Mouse (Mus musculus) layer of hippocampus, adult 18-20 months (tissue): ENCODE data around the gene Mast4. TPM values are rescaled to one million over a fixed set of nuclear protein-coding genes. Genes with fewer than 3 reads are reported as not detected.

Source experiments
- DNase-seq, 2 experiments: peaks; one replicate each; pipeline ENCODE4 v3.0.0; 2022; ENCODE audit warnings: low spot score in 2 of 2
- total RNA-seq, 2 experiments: library from RNA; stranded (reverse); gene quantifications; 2 replicates each; pipeline ENCODE4 v1.2.3; 2021

The Mast4 gene
- total RNA-seq, 2 experiments from 2014 or later, result 60.1 to 68.2 TPM

DNA sequence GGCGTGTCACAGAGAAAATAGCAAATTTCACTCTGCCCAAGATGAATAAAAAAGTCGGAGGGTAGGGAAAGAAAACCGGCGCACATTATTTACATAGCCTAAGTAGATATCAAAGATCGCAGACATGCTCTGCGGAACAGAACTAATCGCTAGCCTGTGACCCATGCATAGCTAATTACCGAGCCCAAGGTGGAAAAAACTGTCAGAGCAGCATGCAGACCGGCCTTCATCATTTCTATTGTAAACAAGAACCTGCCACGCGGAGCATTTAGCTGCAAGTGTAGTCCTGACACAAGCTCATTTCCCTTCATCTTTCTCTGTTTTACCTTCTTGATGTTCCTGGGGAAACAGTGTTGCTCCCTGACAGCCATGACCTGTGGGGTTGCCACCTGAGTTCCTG is 342.4 kb downstream of the Mast4 start:
- no peak for DNase-seq

DNA sequence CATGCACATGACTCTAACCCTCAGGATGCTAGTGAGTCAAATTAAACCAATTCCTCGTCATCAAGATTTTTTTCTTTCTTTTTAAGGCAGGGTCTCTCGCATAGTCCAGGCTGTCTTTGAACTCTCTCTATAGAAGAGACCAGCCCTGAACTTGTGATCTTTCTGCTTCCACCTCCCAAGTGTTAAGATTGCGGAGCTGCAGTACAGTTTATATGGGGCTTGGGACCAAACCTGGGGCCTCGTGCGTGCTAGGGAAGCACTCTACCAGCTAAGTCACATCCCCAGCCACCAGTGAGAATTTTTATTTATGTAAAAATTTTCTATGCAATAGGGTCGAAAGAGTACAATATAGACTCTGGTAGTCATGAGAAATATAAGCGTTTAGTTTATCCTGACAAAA is 343.1 kb downstream of the Mast4 start:
- no peak for DNase-seq

DNA sequence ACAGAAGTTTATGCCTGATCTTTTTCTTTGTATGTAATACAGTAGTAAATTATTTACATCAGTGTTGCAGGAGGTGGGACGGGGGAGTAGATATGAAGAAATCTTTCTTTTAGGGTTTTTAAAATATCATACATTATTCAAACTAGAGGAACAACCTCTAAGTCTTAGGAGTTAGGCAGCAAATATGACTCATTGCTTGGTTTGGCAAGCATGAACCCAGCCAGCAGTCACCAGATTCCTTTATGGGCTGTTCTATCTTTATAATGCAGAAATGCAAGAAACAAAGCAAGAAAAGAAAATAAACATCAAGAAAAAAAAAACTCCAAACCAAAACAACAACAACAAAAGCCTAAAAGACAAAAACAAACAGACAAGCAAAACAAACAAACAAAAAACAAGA is 344.2 kb downstream of the Mast4 start:
- no peak for DNase-seq

DNA sequence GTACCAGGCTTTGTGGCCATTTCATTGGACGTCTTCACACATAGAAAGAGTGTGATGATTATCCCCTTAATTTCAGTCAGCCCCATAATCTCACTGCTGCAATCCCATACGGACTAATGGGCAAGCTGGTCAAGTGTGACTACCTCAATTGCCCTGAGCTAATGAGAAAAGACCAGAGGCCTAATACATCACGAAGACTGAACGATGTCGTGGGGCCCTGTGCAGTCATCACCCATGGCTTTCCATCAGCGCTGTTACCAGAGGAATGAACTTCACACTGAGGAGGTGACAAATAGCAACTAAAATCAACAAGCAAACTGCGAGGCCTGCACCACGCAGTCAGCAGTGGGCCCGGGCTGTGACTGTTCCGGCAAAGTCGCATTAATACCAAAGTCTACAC is 344.7 kb downstream of the Mast4 start:
- DNase-seq, result no peak

DNA sequence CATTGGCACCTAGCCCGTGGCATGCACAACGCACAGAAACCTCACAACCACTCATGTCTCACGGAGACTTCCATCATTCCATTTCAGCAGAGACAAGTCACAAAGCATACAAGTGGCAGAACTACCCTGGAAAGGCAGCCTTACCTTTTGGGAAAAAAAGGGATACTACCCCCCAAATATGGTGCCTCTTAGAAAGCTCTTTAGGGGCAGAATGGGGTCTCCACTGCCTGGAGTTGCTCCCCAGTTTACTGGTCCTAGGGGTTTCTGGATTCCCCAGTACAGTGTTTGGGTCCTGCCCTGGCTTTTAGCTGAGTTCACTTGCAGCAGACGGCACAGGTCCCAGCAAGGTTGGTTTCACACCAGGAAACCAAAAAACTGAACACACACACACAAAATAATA is 345.3 kb downstream of the Mast4 start:
- DNase-seq, result no peak

DNA sequence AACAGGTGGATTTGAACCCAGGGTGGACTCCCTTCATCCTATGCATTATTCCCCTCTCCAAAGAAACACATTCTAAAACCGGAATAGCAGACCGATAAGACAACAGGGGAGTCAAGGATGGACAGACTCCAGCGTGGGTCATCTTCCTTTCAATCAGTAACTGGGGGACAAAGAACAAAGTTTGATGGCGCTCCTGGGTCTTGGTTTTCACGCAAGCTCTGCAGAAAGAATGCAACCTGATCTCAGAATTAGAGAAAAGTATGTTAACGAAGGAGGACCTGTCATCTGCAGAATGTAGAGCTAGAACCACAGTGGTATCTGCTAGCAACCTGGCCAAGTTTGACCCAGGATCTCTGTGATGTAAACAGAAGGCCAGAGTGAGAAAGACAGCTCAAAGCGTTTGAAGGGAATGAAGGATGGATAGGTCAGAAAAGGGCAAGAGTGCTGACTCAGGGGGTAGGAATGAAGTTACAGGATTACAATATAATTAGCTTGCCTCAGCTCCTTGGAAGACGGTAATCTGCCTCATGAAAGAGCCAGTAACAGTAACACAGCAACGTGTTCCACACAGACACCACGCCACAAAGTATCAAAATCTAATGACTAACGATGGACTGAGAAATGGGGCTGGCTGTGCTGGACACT is 345.9 kb downstream of the Mast4 start:
- no peak for DNase-seq

DNA sequence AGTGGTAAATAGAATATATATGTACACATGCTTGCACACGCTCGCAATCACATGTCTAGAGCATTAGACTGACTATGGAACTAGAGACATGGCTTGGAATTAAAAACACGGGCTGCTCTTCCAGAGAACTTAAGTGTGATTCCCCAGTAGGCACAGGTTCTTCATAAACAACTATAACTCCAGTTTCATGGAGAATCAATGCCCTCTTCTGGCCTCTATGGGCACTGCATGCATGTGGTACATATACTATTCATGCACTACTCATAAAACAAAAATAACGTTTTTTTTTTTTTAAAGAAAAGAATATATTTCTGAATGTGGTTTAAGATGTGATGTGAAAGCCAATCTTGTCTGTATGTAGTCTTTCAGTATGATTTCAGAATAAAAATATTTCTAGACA is 349.7 kb downstream of the Mast4 start:
- no peak for DNase-seq

DNA sequence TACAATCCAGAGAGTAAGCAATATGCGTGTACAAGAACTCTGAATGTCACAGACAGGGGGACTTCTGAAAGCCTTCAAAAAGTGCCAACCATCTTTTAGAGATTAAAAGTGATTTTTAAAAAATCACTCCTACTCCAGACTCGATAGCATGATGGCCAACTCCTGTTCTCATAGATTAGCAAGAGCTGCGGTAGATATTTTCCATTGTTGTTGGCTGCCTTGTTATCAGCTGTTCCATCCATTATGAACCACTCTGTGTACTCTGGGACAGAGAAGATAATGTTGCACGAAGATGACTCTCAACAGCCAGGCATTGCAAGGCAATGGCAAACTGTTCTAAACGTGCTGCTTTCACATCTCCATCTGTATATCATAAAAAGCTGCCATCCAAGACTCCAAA is 360.4 kb downstream of the Mast4 start:
- no peak for DNase-seq

DNA sequence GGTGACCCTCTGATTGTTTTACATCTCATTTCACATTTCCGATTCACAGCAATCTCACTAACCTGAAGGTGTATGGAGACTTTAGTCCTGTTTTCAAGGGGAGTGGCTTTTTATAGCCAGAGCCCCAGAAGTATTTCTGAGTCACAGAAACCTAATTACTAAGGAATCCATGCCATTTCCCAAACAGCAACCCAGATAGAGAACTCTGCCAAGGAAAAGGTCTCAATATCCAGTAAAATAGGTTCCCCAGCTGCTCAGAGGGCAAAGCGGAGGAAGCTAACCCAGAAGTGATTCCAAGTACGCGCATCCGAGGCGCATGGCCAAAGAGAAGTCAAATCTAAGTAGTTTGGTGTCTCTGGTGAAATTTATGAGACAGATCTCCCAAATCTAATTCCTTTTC is 370.8 kb downstream of the Mast4 start:
- DNase-seq, result no peak

DNA sequence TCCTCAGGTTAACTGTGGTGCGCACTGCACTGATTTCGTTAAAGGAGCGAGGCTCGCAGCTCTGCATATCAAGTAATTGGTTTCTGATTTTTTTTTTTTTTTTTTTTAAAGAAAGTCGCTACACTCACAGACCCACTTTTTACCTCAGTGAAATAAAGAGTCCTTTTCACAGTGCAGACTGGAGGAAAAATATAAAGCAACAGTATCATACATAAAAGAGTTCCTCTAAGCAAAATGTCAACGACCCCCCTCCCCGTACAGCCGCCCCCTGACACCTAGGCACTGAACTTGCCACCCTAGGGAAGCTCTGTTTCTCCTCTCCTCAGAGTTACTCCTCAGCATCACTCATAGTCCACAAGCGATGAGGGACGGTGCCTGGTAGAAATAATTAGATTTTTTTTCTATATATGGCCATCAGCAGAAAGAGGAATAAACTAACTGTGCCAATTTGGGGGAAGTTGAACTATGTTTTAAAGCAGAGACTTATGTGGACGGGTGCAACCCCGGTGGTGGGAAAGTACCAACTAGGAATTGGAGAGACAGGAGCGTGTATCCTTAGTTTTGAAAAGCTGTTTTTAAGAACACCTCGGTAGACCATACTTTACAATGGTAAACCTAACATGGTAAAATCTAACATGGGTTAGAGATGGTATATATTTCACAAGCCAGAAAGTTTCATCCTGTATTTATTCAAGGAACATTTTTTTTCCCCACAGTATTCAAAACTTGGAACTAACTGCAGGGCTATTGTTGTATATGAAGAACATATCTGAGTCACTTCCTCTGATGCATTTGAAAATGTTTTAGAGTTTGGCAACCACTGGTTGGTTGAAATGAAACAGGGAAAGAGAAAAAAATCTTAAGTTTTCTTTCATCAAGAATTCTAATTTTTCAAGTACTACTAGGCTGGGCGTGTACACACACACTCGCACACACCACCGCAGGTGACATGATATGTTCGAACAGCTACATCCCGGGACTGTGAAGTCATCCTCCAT is 375.7 kb downstream of the Mast4 start:
- no peak for DNase-seq

DNA sequence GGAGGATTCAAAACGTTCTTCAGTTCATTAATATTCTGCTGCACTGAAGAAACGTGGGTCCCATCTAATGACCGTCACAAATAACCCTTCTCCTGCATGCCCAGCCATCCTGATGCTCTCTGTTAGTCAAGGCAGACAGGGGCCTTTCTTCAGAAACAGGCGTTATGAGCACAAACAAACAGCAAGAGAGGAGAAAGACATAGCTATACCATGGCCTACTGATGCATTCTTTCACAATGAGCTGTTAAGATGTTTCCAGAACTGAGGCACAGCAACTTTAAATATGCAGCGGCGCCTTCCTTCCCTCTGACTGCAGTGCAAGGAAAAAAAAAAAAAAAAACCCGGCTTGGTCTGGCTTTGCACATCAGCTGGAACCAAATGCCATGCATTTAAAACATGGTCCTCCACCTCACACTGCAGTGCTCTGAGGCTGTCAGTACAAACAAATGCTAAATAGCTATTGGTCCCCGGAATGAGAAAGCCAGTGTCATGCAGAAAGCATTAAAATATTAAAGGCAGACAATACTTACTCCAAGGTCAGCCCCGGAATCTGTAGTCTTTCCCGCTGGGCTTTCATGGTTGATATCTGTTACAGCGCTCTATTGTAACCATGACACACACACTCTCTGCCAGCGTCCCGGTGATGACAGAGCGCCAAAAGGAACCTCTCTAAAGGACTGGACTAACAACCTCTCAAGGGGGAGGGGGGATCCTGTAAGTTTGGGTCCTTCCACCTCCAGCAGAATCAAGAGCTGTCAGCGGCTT is 376.6 kb downstream of the Mast4 start:
- peak in 1 of 2 experiments; percentile 63 for DNase-seq

DNA sequence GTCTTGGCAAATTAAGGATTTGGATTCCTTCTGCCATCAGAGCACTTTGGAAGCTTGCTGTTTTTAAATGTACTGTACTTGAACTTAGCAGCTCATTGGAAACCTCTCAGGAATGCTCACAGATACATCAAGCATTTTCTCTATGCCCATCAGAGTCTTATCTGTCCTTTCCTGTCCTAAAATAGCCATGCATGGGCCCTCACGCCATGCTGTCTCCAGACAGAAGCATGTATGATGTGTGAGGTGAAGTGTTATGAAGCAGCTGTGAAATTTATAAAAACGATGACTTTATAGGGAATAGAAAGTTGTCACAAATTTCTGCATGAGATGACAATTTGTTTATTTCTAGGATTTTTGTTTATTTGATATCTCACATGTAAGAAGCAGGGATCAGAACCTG is 378.8 kb downstream of the Mast4 start:
- no peak for DNase-seq

DNA sequence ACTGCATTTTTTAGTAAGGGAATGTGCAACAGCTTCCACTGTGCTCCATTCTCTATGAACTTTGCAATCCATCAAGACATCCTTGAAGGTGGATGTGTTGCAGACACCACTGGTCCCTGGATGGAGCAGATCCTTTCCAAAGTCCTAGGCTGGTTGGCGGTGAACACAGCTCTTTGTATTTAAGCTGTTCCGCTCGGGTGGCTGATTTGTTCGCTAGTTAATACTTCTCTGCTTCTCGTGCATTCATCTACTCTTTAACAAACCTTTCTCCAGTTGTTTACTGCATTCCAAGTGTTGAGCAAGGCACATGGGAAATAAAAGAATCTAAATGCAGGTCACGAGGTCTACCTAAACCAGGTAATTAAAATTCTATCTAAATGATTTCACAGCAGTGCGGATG is 384.5 kb downstream of the Mast4 start:
- no peak for DNase-seq

DNA sequence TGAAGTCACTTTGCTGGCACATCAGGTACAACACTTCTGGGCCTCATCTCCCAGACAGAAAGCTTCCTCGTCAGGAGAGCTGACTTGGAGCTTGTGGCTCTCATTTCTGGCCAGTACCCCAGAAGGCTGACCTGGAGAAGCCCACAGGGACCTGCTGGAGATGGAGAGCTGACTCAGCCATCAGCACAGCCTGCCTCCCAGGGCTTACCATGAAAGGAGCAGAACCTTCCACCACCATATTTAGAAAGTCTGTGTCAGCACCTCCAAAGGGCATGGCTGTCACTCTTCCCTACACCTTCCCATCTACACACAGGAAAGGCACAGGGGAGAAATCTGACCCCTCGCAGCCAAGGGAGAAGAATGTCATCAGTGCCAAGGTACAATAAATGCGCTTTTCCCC is 385.3 kb downstream of the Mast4 start:
- no peak for DNase-seq

DNA sequence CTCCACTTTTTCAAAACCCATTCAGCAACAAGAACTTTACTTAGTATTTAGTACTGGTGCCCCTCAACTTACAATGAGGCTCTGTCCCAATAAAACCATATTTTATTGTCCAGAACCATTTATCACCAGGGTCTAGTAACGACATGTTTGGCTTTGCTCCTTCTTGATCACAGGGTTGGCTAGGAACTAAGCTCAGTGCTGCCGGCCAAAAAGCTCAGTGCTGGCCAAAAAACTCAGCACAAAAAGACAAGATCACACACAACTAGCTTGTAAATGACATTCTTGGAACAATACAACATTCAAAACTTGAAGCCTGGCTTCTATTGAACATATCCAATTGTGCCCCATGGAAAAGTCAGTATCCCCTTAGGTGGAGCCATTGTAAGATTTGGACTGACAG is 386.8 kb downstream of the Mast4 start:
- no peak for DNase-seq

DNA sequence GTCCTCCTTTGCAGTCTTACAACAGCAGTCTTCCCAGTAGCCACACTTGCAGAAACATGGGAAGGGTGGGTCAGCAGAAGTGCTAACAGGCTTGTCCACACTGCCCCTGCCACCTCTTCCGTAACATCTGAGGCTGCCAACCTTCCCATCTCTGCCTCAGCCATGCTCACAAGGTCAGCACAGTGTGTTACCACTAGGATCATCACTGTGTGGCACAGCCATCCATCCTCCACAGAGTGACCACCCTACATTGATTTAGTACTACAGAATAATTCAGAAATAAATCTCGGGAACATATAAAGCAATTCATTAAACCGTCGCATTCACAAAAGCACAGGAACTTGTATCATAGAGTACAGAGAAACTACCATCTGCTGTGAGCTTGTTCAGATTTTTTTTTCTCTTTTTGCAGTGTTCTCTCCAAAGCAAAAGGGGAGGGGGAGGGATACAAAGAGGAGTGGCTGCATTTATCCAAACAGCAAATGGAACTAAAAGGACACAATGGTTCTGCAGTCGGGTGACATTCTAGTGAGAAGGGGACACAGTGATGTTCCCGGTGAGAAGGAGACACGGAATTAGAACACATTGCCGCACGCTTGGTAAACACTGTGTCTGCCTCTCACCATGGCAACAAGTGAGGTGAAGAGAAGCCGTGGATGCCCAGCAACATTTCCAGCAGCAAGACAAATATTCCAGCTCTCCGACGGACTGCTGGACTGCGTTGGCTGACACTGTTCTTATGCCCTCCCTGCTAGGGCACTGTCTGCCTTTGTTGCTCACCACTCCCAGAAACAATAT is 388.1 kb downstream of the Mast4 start:
- DNase-seq, result peak in 1 of 2 experiments; percentile 77

DNA sequence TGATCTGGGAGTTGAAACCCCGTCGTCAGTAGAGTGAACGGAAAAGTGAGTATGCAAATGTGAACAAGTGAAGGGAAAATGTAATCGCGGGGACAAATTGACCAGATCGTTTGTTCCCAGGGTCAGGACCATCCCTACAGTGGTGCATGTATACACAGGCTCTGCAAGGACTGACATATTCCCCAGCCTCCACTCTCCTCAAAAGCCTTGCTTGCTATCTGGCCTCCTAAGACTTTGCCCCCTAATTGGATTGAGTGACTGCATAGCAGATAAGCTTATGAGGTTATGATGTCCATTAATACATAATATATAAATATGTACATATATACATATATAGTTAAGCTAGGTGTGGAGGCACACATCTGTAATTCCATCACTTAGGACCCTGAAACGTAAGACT is 388.8 kb downstream of the Mast4 start:
- no peak for DNase-seq

DNA sequence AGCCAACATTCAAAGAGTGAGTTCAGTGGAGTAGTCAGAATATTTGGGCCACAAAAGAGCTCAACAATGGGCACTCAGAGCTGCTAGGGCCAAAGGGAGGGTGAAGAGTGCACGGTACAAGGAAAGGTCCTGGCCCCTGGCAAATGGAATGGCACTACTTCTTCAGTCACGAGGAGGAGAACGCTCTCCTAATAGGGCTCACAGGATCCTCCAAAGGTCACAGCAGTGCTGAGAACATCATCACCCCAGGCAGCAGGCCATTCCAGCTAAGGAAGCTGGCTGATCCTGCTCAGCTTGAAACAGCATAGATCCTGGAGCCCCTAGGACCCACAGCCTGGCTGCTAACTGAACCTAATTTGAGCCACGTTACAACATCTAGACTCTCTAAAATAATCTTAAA is 389.8 kb downstream of the Mast4 start:
- DNase-seq, result no peak

DNA sequence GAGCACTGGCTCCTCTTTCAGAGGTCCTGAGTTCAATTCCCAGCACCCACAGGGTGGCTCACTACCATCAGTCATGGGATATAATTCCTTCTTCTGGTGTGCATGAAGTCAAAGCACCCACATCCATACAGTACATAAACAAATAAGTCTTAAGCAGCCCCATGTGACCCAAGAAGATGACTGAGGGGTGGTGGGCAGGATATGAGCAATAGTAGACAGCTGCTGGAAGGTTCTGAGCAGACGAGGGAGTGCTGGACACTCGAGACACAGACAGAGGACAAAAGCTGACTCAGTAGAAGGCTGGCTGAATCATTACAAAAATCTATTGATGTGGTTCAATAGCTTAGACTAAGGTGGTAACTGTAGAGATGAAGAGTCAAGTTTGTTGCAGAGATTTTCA is 391.7 kb downstream of the Mast4 start:
- DNase-seq, result no peak

DNA sequence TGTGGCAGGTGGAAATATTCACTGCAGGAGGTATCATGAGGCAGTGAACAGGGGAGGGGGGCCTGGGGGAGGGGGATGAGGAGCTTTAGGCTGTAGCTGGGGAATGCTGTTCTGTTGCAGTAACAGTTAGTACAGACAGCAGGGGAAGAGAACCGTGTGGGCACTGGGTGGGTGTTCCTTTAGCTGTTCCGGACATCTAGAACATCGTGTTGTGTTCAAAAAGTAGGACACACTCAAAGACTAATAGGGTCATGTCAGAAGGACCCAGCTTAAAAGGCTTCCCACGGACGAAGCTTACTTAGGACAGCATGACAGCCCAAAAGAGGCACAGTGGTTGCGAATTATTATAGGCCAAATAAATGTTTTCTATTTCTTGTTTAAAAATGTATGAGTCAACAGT is 393.8 kb downstream of the Mast4 start:
- peak in 1 of 2 experiments; percentile 70 for DNase-seq

DNA sequence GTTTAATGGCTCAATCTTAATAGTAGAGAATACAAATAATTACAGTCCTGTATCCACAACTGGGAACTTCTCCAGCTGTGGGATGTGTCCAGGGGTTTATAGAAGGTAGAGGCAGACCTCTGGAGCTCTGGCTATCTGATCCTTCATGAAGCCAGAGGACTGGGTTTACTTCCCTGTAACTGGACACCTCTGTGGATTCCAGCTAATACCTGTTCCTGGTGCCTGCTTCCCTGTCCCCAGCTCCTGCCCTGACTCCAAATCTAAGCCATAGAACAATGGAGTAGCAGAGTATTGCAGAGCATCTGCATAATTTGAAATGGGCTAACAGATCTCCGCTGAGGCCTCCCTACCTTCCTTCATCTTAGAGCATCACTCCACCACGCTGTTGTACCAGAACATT is 398.1 kb downstream of the Mast4 start:
- no peak for DNase-seq
